Mouse (Mus musculus) retina, embryonic 14.5 days (tissue): ENCODE results near the gene Camk1d.

ENCODE experiments used
- DNase-seq: peaks from one replicate; pipeline ENCODE4 v3.0.0-alpha.2; 2015; ENCODE audit warnings: low spot score

Camk1d gene

DNA sequence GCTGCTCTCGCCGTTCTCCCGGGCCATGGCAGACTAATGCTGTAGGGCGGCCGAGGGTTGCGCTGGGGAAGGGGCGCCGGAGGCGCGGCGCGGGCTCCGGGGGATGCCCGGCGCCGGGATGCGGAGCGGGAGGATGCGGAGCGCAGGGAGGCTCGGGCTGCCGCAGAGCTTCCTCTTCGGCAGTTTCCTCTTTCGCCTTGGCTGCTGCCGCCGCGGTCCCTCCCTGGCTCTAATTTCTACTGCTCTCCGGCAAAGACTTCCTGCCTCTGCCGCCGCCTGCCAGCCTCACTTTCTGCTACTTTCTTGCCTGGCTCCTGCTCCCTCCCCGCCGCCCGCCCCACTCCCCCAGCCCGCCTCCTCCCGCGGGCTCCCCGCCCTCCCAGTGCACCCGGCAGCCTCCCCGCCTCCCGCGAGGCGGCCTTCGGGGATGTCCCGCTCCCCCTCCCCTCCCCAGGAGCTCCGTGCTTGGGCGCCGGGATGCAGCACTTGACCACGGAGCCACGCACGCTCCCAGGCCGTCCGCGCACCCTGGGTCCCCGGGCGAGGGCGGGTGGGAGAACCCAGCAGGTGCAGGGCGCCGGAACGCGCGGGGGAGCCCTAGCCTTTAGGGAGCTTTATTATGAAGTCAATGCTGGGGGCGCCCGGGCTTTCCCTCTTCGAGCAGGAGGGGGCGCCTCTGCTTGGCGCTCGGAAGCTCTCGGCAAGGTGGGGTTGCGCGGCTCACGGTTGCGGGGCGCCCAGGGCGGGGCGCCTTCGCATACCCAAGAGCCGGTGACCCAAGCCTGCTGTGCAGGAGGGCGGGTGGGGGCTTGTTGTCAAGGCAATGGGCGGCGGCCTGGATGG, at the start of gene Camk1d:
Camk1d (minus strand) TSS at position 305 of the 843 bp plus-strand sequence.
- peak; percentile 81 for DNase-seq

DNA sequence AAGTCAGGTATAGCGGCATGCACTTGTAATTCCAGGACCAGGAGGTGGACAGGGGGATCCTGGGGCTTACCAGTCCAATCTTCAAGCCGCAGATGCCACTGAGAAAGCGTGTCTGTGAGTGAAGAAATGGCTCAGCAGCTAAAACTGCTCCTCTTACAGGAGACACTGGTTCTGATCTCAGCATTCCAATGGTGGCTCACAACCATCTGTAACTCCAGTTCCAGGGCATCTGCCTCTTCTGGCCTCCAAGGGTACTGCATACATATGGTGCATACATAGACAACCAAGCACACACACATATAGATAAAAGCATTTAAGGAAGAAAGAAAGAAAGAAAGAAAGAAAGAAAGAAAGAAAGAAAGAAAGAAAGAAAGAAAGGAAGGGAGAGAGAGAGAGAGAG, 47.7 kb upstream of the Camk1d start:
- DNase-seq, result no peak

DNA sequence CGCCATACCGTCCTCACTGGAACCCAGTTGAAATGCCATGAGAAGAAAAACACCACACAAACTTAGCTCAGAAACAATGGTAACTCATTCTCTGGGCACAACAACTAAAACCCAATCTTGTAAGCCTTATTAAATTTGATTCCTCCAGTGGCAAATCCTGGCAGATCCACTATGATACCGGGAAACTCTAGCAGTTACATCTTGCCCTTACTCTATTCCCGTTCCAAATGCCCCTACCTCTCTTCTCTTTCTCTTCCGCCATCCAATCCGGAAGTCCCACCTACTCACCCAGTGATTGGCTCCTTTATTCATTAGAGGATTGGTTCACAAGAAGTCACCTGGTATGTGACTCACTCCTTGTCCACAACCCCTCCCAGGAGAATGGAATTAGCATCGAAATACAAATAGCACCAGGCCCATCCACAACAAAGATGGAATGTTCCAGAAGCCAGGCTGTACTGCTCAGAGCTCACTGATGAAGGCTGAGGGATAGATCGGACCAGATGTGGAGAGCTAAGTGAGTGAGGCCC, 46.2 kb upstream of the Camk1d start:
- DNase-seq, result no peak

DNA sequence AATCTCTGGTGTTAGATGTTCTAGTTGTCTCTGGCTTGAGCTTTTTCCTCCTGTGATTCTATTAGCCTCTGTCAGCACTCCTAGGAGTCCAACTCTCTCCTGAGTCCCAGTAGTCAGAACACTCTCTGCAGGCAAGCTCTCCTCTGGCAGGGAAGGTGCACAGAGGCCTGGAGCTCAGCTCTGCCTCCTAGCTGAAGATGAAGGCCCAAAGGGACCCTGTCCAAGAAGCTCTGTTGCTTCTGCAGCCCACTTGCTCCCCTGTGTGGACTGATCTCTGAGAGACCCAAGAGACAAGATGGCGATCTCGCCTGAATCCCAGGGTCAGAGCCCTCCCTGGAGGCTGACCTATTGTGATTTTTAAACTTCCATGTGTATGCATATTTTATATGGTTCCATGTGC, 44.3 kb upstream of the Camk1d start:
- no peak for DNase-seq

DNA sequence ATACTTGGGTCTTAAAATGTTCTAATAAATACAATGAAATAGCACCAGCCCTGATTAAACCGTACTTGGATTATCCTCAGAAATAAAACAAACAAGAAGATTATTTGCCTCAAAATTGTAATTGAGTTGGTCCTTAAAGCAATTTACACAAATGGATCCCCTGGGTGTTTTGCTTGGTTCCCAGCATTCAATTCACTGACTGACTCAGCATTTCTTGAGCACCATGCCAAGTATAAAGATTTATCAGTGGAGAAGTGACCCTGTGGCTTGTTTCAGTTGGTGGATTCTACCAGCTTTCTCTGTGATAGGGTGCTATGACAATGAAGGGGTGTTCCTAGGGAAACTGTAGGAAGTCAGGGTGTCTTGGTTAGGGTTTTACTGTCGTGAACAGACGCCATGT, 36.6 kb upstream of the Camk1d start:
- no peak for DNase-seq

DNA sequence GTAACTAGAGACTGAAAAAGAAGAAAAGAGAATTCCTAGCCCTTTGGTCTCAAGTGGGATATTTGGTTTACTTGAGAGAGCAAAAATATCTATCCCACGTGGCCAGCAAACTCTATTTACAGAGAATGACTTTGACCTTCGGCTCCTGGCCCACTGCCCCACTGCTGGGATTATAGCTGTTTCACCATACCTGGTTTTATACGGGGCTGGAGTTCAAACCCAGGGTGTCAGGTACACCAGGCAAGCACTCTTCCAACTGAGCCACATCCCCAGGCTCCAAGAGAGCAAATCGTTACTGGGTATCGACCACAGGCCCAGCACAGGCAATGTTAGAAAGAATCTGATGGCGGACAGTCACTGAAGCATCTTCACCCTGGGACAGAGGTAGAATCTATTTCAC, 34.9 kb upstream of the Camk1d start:
- DNase-seq, result no peak

DNA sequence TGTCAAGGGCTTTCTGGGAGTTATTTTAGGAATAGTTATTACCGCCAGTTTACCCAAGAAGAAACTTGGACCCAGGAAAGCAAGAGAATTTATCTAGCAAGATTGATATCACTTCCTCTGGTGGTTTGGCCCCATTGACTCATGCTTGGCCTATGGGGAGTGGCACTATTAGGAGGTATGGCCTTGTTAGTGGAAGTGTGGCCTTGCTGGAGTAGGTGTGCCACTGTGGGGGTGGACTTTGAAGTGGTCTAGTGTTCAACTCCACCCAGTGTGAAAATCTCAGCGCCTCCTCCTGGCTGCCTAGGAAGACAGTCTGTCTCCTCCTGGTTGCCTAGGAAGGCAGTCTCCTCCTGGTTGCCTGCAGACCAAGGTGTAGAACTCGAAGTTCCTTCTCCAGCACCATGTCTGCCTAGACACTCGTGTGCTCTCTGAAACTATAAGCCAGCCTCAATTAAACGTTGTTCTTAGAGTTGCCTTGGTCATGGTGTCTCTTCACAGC, 33.3 kb upstream of the Camk1d start:
- no peak for DNase-seq

DNA sequence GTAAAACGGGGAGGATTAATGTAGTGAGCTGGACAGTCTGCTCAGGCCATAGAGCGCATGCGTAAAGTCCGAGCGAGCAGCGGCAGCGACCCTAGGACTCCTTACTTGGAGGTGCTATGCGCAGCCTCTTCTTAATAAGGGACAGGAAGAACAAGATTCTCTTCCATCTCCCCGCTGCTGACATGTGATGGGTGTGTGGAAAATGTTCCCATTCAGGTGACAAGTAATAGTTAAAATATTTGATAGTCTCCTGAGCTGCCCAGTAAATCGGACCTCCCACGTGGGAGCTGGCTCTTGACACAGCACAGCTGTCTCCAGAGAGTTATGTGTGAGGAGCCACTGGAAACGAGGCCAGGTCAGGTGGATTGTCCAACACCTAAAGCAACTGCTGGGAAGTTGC, 32.2 kb upstream of the Camk1d start:
- no peak for DNase-seq

DNA sequence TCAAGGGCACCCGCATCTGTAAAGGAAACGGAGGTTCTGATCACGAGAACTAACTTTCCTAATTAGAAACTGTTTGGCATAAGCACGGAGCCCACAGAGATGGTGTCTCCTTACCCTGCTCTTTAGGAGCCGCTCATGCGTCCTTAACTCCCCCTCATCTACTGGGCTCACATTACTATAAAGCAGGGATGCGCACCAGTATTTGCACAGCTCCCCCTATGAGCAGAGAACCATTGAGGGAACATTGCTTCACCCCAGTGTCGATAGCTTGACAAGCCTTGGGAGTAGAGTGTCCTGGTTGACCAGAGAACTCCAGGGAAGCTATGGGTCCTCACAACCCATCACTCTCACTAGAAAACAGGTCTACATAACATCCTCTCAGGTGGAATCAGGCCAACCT, 29.6 kb upstream of the Camk1d start:
- no peak for DNase-seq

DNA sequence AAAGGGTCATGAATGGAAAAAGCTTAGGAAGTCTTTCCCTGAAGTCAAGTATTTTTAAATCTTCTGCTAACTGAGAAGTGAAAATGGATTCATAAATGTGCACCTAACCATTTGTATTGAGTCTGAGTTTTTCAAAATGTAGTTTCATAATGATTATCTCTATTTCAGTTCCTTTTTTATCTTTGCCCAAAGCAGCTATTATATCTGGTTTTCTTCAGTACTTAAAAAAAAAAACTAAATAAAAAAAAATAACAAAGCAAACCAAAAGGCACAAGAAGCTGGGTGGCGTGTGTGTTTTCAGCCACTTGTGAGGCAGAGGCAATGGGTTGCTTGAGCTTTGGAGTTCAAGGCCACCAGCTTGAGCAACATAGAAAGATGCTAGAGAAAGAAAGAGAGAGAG, 26.6 kb upstream of the Camk1d start:
- no peak for DNase-seq

DNA sequence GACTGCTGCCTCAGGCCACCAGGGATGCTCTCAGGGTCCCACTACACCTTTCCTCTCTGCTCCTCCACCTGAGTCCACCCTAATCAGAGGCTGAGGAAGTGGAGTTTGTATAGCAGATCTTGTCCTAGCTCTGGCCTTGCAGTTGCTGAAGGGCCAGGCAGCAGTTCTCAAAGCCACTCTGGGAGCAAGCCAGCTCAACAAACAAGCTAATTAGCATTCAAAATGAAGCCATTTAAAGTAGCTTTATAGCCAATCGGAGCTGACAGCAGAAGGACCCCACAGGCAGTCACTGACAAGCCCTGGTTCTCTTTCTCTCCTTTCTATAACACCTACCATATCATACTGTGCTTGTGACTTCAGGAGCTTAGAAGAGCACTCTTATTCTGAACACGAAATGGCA, 21.6 kb upstream of the Camk1d start:
- no peak for DNase-seq

DNA sequence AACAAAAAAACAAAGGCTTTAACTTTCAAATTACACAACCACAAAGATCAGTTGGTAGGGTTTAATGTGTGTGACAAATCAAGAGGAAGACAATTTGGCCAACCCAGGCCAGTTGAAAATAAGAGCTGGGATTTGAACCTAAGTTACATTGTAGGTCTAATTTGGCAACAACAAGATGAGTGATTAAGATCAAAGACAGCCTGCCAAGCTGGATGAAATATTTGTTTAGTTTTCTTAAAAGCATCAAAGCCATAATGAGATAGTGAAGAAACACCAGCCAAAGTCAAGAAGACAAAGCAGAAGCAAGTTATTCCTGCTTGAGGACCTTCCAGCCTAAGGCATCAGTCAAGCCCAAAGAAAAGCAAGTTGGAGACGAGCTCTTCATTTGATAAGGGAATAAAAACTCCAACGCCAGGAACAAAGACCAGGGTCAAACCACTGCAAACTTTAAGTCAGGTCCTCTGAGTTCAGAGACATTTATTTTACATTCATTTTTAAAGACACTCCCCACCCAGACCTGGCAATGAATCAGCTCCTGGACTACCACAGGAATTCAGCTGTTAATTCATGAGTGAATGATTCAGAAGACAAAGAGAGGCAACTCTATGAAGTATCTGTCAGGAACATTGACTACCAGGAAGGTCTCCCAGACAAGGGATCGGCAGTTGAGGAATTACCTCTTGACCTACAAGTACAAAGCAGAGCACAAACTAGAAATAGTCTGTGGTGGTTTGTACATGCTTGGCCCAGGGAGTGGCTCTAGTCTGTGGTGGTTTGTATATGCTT, 19.2 kb upstream of the Camk1d start:
- no peak for DNase-seq

DNA sequence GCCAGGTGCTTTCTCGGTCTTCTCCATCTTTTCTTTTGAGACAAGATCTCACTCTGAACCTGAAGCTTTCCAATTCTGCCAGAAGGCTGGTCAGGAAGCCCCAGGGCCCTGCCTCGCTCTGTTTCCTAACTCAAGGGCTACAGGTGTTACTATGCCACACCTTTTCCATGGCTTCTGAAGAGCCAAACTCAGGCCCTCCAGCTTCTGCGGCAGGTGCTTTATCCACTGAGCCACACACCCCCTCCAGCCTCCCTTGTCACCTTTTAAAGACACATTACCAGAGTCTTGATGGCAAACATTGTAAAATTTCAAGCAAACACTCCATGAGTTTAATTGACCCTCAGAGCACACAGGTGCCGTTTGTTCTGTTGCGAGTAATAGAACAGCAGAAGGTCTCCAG, 17.7 kb upstream of the Camk1d start:
- no peak for DNase-seq

DNA sequence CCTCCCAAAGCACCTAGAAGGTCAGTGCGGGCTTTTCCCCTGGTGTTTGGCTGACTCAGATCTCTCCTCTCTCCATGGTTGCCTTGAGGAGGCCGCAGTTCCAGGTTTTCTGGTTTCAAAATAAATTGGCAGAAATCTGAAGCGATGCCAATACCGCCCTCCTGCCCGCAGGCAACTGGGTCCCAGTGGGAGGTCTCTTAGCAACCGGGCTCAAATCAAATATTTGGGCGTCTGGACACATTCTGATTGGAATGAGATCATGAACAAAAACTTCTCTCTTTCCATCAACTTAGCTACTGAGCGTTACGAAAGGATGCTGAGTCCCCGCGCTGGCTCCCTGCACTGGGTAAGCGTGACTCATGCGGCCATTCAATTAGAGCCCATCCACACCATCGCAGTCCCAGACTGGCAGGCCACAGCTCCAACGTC, 16.1 kb upstream of the Camk1d start:
- no peak for DNase-seq

DNA sequence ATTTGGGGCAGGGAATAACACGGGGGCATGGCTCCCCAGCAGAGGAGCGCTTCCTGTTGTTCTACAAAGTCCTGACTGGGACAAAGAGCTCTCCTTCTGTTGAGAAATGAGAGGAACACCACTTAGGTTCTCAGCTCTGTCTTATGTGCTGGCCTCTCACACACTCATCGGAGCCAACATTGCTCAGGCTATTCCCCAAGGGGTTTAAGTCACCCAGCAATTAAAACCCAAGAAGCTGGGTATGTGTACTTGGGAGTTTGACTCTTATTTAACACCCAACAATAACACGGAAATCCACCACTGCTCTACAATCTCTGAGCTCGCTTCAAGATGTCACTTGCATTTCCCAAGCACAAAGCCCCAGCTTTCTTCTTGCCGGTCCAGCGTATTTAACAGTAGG, 15.6 kb upstream of the Camk1d start:
- no peak for DNase-seq

DNA sequence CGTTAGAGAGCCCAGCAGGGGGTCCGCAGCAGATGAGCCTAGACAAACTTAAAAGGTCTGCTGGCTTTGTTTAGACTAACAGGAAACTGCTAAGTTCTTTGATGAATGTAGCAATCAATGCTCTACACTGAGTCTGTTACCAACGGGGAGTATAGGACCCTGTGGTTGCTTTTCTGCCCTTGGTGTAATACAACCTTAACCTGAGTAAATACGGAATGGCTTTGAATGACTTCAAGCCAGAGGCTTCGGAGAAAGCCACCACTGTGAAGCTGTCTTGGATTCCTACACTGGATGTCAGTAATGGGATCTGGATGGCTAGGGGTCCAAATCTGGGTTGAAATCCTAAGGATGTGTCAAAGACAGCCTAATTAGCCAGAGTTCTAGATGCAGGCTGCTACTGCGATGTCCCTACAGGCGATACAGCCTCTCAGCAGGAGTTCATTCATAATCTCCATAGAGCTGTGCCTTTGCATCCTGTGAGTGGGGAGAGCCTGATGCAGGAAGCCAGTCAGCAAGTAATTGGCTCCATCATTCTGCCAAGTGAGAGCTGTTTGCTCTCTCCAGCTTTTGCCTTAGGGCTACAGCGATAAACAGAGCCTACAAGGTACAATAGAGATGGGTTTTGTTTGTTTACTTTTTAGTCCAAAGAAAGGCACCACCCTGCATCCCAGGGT, 10.8 kb upstream of the Camk1d start:
- peak; percentile 66 for DNase-seq

DNA sequence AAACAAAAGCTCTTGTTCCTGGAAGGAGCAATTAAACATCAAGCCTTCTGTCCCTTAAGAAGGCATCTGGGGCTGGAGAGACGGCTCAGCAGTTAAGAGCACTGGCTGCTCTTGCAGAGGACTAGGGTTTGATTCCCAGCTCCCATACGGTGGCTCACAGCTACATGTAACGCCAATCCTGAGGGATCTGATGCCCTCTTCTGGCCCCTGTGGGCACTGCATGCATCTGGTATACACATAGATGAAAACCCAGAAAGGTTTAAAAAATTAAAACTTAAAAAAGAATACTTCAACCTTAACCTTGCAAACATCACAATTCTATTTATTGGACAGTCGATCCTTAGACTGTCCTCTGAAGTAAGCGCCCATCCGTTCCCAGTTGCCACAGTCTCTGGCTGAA, 3.4 kb upstream of the Camk1d start:
- DNase-seq, result no peak

DNA sequence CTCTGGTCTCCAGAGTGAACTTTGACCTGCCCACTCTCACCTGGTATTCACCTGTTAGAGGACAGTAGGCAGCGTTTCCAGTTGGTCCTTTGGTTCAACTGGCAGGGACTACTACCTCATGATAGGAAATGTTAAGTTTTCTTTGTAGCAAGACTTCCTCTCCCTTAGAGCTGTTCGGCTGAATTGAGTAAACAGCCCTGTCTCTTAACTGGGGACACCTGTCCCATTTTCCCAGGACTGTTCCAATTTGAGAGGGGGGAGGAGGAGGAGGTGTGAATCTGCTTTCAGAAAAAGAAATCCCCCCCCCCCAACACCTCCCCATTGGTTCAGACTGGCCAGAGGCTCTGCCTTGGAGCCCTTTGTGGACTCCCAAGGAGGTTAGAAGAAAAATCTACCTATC, 1.2 kb upstream of the Camk1d start:
- DNase-seq, result peak; percentile 31

DNA sequence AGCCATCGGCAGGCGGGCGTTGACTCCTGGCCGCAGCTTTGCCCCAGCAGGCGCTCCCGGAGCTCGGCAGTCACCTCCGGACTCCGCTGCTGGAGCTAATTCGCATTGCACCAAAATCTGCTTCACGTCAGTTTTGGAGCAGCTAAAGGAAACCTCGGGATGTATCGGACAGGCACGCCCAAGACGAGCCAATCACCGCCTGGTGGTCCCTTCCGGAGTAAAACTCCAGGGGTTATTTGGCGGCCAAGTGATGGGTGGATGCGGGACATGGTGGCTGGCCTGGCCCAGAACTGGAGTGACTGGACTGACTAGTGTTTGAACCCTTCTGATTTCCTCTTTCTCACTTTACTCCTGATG, 717 bp upstream of the Camk1d start:
- no peak for DNase-seq

DNA sequence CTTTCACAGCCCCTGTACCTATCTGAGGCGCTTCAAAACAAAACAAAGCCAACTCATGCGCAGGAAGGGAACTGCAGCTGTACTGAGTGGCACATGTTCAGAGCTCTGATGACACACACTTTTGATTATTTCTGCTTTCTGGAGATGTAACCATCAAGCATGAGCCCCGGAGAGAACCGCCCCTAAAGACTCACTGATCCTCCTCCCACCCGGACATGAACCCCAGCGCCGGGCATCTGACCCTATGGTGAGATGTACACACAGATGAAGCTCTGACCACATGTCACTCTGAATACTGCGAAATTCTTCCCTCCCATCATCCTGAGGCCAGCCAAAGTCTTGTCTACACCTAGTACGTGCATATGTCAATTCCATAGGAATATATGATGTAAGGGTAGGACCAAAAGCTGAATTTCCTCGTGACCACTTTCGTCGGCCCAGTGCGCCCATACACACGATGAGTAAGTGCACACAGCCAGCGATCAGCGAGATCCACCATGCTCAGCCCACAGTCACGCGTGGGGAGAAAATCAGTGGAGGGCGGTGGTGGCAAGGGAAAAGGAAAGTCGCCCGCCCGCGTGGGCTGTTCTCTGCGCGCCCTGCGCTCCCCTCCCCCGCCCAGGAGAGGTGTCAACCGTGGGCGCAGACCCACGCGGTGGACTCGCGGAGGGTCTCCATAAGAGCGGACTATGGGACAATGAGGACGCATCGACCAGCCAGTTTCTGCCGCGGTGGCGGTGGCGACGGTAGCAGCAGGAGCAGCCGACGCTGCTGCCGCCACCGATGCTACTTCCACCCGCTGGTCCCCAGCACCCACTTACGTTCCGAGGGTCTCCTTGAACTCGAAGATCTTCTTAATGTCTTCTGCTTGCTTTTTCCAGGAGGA, 747 bp downstream of the Camk1d start:
- DNase-seq, result peak; percentile 63

DNA sequence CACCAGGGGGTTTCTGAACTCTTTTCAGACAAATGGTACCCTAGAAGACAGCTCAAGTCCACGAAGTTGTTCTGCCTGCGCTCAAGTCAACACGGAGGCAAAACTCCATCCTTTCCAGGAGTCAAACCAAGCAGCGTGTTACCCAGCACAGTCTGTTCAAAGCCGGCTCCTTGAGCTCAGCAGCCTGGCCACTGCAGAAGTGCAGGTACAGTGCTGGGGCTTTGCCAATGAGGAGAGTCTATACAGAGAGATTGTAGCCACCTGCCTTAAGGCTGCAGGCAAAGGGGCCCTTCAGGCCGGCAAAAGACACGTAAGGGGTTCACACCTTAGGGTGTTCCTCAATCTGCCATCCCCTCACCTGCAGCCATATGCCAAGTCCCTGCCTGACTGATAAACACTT, 2.1 kb downstream of the Camk1d start:
- DNase-seq, result no peak

DNA sequence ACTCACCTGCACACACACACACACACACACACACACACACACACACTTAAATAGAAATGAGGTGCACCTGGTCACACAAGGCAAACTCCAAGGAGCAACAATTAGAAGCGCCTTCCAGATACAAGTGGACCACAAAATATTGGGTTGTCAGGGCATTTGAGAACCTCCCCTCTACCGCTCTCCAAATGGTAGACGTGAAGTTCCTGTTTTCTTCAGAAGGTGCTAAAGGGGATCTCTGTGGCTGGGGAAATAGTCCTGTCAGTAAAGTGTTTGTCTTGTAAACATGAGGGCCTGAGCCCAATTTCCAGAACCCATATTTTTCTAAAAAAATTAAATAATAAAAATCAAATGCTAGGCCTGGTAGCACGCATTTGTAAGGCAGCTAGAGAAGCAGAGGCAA, 4.4 kb downstream of the Camk1d start:
- no peak for DNase-seq
